Mouse (Mus musculus) stomach, embryonic 14.5 days (tissue): Measurements from ENCODE around the gene Trim2. TPM values are rescaled to one million over a fixed set of nuclear protein-coding genes. Genes with fewer than 3 reads are reported as not detected.

Experiments
- ATAC-seq: fragments of 200-750 bp; cut with Nextera tagmentation; 2 replicates; pipeline ENCODE4 v1.8.0; 2017; ENCODE audit warnings: low read depth, moderate TSS enrichment; ENCODE audit not compliant: insufficient number of reproducible peaks, insufficient read depth, low FRiP score
- H3K27ac ChIP-seq: fragments of 300-500 bp; sonication (generic); 2 replicates; pipeline ENCODE4 v1.5.1; 2014; ENCODE audit warnings: mild to moderate bottlenecking, low read length, moderate library complexity, mixed read lengths
- H3K27me3 ChIP-seq: fragments of 300-500 bp; sonication (generic); 2 replicates; pipeline ENCODE4 v1.6.1; 2014; ENCODE audit warnings: low read length, control low read depth, mixed read lengths; ENCODE audit not compliant: control insufficient read depth, insufficient read depth
- H3K36me3 ChIP-seq: fragments of 300-500 bp; sonication (generic); 2 replicates; pipeline ENCODE4 v1.6.1; 2014; ENCODE audit warnings: mild to moderate bottlenecking, control low read depth, low read length, moderate library complexity, mixed read lengths; ENCODE audit not compliant: control insufficient read depth, insufficient read depth
- H3K4me1 ChIP-seq: fragments of 300-500 bp; sonication (generic); 2 replicates; pipeline ENCODE4 v1.6.1; 2014; ENCODE audit warnings: low read length, control low read depth, mixed read lengths; ENCODE audit not compliant: control insufficient read depth, insufficient read depth
- H3K4me2 ChIP-seq: fragments of 300-500 bp; sonication (generic); replicated peaks from 2 replicates; pipeline ENCODE4 v1.6.1; 2014; ENCODE audit warnings: low read depth, low read length, control low read depth
- H3K4me3 ChIP-seq: fragments of 300-500 bp; sonication (generic); 2 replicates; pipeline ENCODE4 v1.5.1; 2014; ENCODE audit warnings: low read depth, low read length, control low read depth
- H3K9ac ChIP-seq: fragments of 300-500 bp; sonication (generic); replicated peaks from 2 replicates; pipeline ENCODE4 v1.6.1; 2014; ENCODE audit warnings: low read depth, mild to moderate bottlenecking, control low read depth, low read length, moderate library complexity, mixed read lengths
- H3K9me3 ChIP-seq: fragments of 300-500 bp; sonication (generic); 2 replicates; pipeline ENCODE4 v1.6.1; 2016; ENCODE audit warnings: low read depth, low read length, control low read depth; ENCODE audit not compliant: control insufficient read depth
- WGBS: fragments of 180-500 bp; shearing (Covaris S2); extraction: QIAGEN DNeasy Blood & Tissue Kit; methylation state at CpG from one replicate; pipeline ENCODE4 v1.1.7; 2014; 5-methylcytosine and 5-hydroxymethylcytosine counted together
- polyA plus RNA-seq: library from polyadenylated mRNA; unstranded; fragments of >200 nt; fragmentation: Nextera tagmentation; extraction: Ambion mirVana; gene quantifications from 2 replicates; pipeline ENCODE4 v1.2.1, GENCODE M21; 2014

The Trim2 gene
- polyA plus RNA-seq, 1 experiment from 2014 or later, result 37.1 TPM

GRCm38 (mm10) chr3:84333400-84334349 lies 27.0 kb upstream of the Trim2 start:
- Histone ChIP-seq H3K9ac (no peak overlapping the region), H3K4me2 (no peak overlapping the region)

DNA sequence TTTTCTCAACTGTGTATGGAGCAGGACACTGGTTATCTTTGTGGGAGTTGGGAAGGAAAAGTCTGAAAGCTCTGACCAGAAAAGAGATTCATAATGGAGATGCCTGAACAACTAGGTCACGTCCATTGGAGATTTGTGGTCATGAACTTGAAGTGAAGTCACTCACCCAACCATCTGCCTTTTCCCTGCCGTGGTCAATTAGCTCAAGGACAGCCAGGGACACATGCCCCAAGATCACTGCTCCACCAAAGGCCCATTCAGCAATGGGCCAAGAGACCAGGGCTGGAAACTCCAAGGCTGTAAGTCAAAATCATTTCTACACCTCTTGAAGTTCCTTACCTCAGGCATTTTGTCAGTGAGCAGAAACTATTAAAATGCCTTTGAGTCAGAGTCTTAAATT lies 23.5 kb upstream of the Trim2 start:
- no peaks in the 10 kb centered on the region for H3K27me3 ChIP-seq
- no peaks in the 10 kb centered on the region for H3K36me3 ChIP-seq
- no peak for ATAC-seq
- no peak overlapping the region for H3K27ac ChIP-seq
- H3K4me3 ChIP-seq, result no peak overlapping the region
- WGBS, result 73% methylated on average over 2 of the region's 2 CpGs
- no peak overlapping the region for H3K4me2 ChIP-seq
- no peaks in the 10 kb centered on the region for H3K9me3 ChIP-seq
- H3K4me1 ChIP-seq, result peaks cover 15% of the 10 kb centered on the region; the same call in 1 of the 2 replicates
- H3K9ac ChIP-seq, result no peak overlapping the region

More at GRCm38 (mm10) chr3:84333400-84334349, 27.0 kb upstream of the Trim2 start:
- H3K36me3 ChIP-seq, result no peaks in the 10 kb centered on the region
- ATAC-seq, result no peak; the same call in 1 of the 2 replicates
- no peaks in the 10 kb centered on the region for H3K27me3 ChIP-seq
- 39% methylated on average over 22 of the region's 22 CpGs for WGBS
- peak overlapping the region; percentile 36 for H3K27ac ChIP-seq
- no peak overlapping the region for H3K4me3 ChIP-seq
- H3K4me1 ChIP-seq, result peaks cover 15% of the 10 kb centered on the region; the same call in 1 of the 2 replicates
- H3K9me3 ChIP-seq, result no peaks in the 10 kb centered on the region

GRCm38 (mm10) chr3:84324967-84325441 lies 18.3 kb upstream of the Trim2 start:
- Histone ChIP-seq H3K4me3 (no peak overlapping the region), H3K9me3 (no peaks in the 10 kb centered on the region), H3K9ac (no peak overlapping the region), H3K27me3 (no peaks in the 10 kb centered on the region), H3K36me3 (no peaks in the 10 kb centered on the region), H3K4me2 (no peak overlapping the region), H3K27ac (no peak overlapping the region), H3K4me1 (no peaks in the 10 kb centered on the region)
- no peak; the same call in 1 of the 2 replicates for ATAC-seq
- WGBS, result 83% methylated on average over 12 of the region's 12 CpGs

GRCm38 (mm10) chr3:84324478-84324877 lies 17.8 kb upstream of the Trim2 start:
- Histone ChIP-seq H3K4me3 (no peak overlapping the region), H3K9ac (no peak overlapping the region), H3K27me3 (no peaks in the 10 kb centered on the region), H3K36me3 (no peaks in the 10 kb centered on the region), H3K9me3 (no peaks in the 10 kb centered on the region), H3K4me2 (0 out of 2 replicates have a peak overlapping the region, but pooled peaks have one; percentile 1), H3K27ac (peak overlapping the region; percentile 27; the same call in 1 of the 2 replicates), H3K4me1 (no peaks in the 10 kb centered on the region)
- WGBS, result 13% methylated on average over 3 of the region's 3 CpGs
- no peak for ATAC-seq

GRCm38 (mm10) chr3:84324000-84324399 lies 17.3 kb upstream of the Trim2 start:
- H3K27ac ChIP-seq, result peak overlapping the region; percentile 27; the same call in 1 of the 2 replicates
- H3K9ac ChIP-seq, result no peak overlapping the region
- ATAC-seq, result no peak
- no peaks in the 10 kb centered on the region for H3K36me3 ChIP-seq
- H3K9me3 ChIP-seq, result no peaks in the 10 kb centered on the region
- no peak overlapping the region for H3K4me3 ChIP-seq
- WGBS, result 19% methylated on average over 6 of the region's 6 CpGs
- H3K27me3 ChIP-seq, result no peaks in the 10 kb centered on the region
- no peaks in the 10 kb centered on the region for H3K4me1 ChIP-seq
- 0 out of 2 replicates have a peak overlapping the region, but pooled peaks have one; percentile 1 for H3K4me2 ChIP-seq

DNA sequence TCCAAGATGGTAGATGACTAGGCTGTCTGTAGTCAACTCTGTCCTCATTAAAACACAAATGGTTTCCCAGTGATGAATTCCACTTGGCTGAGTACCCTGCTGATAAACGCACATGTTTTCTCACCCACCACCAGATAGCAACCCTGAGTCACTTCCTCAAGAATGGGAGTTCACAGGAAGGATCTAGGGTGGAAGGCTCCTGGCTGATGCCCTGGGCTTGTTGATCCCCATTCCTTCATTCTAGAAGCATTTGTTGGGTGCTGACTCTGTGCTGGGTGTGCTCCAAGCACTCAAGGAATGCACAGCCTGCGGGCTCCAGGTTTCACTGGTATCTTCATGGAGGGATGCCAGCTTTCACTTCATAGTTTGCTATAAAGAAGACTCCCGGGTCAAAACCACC lies 12.8 kb upstream of the Trim2 start:
- Histone ChIP-seq H3K4me1 (0 out of 2 replicates have a peak, but pooled peaks cover 6% of the 10 kb centered on the region), H3K9me3 (no peaks in the 10 kb centered on the region), H3K9ac (no peak overlapping the region), H3K27ac (no peak overlapping the region), H3K4me3 (no peak overlapping the region), H3K36me3 (no peaks in the 10 kb centered on the region), H3K4me2 (no peak overlapping the region), H3K27me3 (no peaks in the 10 kb centered on the region)
- WGBS, result 74% methylated on average over 3 of the region's 3 CpGs
- no peak for ATAC-seq

DNA sequence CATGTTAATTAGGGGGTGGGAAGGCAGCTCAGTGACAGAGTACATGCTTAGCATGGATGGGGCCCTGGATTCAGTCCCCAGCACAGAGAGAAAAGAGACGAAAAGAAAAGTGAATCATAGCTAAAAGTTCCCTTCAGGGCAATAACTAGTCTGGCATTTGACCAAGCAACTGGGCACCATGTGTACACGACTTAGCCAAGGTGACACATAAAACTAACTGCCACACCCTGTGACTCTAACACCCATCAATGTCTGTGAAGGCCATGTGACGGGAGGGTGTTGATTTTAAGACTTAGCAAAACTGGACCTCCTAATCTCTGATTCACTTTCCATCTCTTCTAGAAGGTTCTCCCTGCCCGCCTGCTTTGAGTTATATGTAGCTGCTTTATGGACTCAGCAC lies 12.2 kb upstream of the Trim2 start:
- no peak for ATAC-seq
- no peaks in the 10 kb centered on the region for H3K36me3 ChIP-seq
- WGBS, result 86% methylated on average over 4 of the region's 4 CpGs
- no peaks in the 10 kb centered on the region for H3K9me3 ChIP-seq
- H3K4me2 ChIP-seq, result no peak overlapping the region
- H3K27ac ChIP-seq, result no peak overlapping the region
- no peak overlapping the region for H3K4me3 ChIP-seq
- 0 out of 2 replicates have a peak, but pooled peaks cover 6% of the 10 kb centered on the region for H3K4me1 ChIP-seq
- H3K9ac ChIP-seq, result no peak overlapping the region
- H3K27me3 ChIP-seq, result no peaks in the 10 kb centered on the region

DNA sequence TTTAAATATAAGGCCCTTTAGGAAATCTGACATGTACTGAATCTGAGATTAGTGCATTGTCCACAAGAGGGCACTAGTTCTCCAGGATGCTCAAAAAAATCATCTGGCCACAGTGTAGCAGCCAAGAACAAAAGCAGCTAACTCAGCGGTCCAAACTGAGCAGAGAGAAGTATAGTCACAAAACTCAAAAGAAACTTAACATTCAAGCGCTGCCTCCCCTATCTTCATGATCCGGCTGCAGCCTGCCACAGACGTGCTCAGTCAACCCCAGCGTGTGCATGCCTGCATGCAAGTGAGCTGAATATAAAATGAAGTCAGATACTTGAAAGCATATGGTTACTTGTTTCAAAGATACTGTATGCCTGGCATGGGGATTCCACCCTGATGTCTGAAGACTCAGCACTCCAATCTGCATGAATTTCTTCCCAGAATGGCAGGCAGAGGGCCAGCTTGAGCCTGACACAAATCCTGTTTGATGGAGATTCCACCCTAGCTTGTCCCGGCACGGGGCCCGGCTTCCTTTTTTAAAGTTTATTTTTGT lies 8.0 kb upstream of the Trim2 start:
- H3K9ac ChIP-seq, result no peak overlapping the region

More for the DNA sequence above, 8.0 kb upstream of the Trim2 start:
- peak overlapping the region; percentile 35; the same call in 1 of the 2 replicates for H3K27ac ChIP-seq
- H3K36me3 ChIP-seq, result no peaks in the 10 kb centered on the region
- WGBS, result 18% methylated on average over 8 of the region's 8 CpGs
- no peak overlapping the region for H3K4me3 ChIP-seq
- no peaks in the 10 kb centered on the region for H3K27me3 ChIP-seq
- ATAC-seq, result peak; percentile 66; the same call in 1 of the 2 replicates
- 0 out of 2 replicates have a peak, but pooled peaks cover 6% of the 10 kb centered on the region for H3K4me1 ChIP-seq
- no peaks in the 10 kb centered on the region for H3K9me3 ChIP-seq
- 0 out of 2 replicates have a peak overlapping the region, but pooled peaks have one; percentile 20 for H3K4me2 ChIP-seq
